Mouse (Mus musculus): ENCODE measurements around the gene Ddx39b. TPM values are rescaled to one million over a fixed set of nuclear protein-coding genes. Genes with fewer than 3 reads are reported as not detected.
A peak's percentile ranks its signal among the peaks of the same experiment; 100 is the strongest.

The Ddx39b gene
- total and polyA plus RNA-seq, 3 experiments = 206 to 787 (median 581) TPM

GRCm38 (mm10) chr17:35241305-35242014, at the start of gene Ddx39b (continued):
- no peak for TF ChIP-seq ZMIZ1 (IDR thresholded peaks at IDR 0.05; ENCODE audit: low read depth, low read length)
- peak; percentile 92 for TF ChIP-seq NRF1 (IDR thresholded peaks at IDR 0.05; ENCODE audit: insufficient read depth, low read depth, low read length, poor library complexity, severe bottlenecking)
- peak; percentile 97 for TF ChIP-seq E2F4 (IDR thresholded peaks at IDR 0.05; ENCODE audit: borderline replicate concordance, low read depth, low read length)

- no peak overlapping the region for H3K4me3 ChIP-seq (ENCODE audit: control insufficient read depth in 1 of 2, insufficient read depth in 1 of 2, low read depth in 2 of 2, low read length in 2 of 2)
- no peak overlapping the region for H3K9ac ChIP-seq (ENCODE audit: control insufficient read depth, low read depth, low read length, poor library complexity, severe bottlenecking)
- no peaks in the 10 kb centered on the region for H3K9me3 ChIP-seq (replicated peaks; ENCODE audit: insufficient read depth, low read length)
- H3K36me3 ChIP-seq (ENCODE audit: control insufficient read depth in 1 of 2, insufficient read depth in 2 of 2, low read length in 2 of 2) = peaks cover 0 to 32% of the 10 kb centered on the region in 2 experiments; a peak in 2 of 4 replicates
- no peaks in the 10 kb centered on the region for H3K27me3 ChIP-seq (ENCODE audit: control insufficient read depth in 1 of 2, insufficient read depth in 2 of 2, low read length in 2 of 2)
- peak overlapping the region; percentile 58 for H3K27ac ChIP-seq (ENCODE audit: control insufficient read depth, low read depth, low read length)
- peaks cover 23 to 42% of the 10 kb centered on the region in 2 experiments for H3K4me1 ChIP-seq (ENCODE audit: control insufficient read depth in 1 of 2, insufficient read depth in 2 of 2, low read length in 2 of 2)
- no peak for TF ChIP-seq MAX (IDR thresholded peaks at IDR 0.05; ENCODE audit: low read length)
- TF ChIP-seq ETS1 (IDR thresholded peaks at IDR 0.05; ENCODE audit: low read depth, low read length) = 0 out of 2 replicates have a peak, but pooled peaks have one; percentile 33
- no peak for TF ChIP-seq POLR2AphosphoS2 (IDR thresholded peaks at IDR 0.05; ENCODE audit: low read length)
- TF ChIP-seq MEF2A (IDR thresholded peaks at IDR 0.05; ENCODE audit: extremely low read depth, insufficient replicate concordance, low read depth, low read length, poor library complexity, severe bottlenecking) = no peak
- no peak for TF ChIP-seq MAFK (IDR thresholded peaks at IDR 0.05; ENCODE audit: borderline replicate concordance, low read depth, low read length)
- no peak for TF ChIP-seq MYB (IDR thresholded peaks at IDR 0.05; ENCODE audit: low read depth, low read length)
- no peak for TF ChIP-seq CTCF (IDR thresholded peaks at IDR 0.05 in 2 of 3, conservative IDR thresholded peaks at IDR 0.05 in 1 of 3; ENCODE audit: control insufficient read depth in 1 of 3, insufficient read depth in 1 of 3, low read depth in 2 of 3, low read length in 3 of 3, poor library complexity in 1 of 3, severe bottlenecking in 1 of 3)
- peak; percentile 65 for TF ChIP-seq ZNF384 (IDR thresholded peaks at IDR 0.05; ENCODE audit: low read depth, low read length)
- peak; percentile 97 for TF ChIP-seq TBP (IDR thresholded peaks at IDR 0.05; ENCODE audit: low read depth, low read length)
- no peak for TF ChIP-seq UBTF (IDR thresholded peaks at IDR 0.05; ENCODE audit: borderline replicate concordance, insufficient read depth, low read depth, low read length)
- peaks cover 5% of the 10 kb centered on the region; the same call in 1 of the 2 replicates for H3K79me2 ChIP-seq (ENCODE audit: control insufficient read depth, insufficient read depth, low read length, poor library complexity)
- DNase-seq (ENCODE audit: low read depth, low spot score) = peak; percentile 81
These were observed 48.6 kb upstream of the Ddx39b start for GRCm38 (mm10) chr17:35192924-35193323.

- no peaks in the 10 kb centered on the region for H3K9me3 ChIP-seq (replicated peaks; ENCODE audit: insufficient read depth, low read length)
- peaks cover 5% of the 10 kb centered on the region; the same call in 1 of the 2 replicates for H3K79me2 ChIP-seq (ENCODE audit: control insufficient read depth, insufficient read depth, low read length, poor library complexity)
- peak within 1 kb of the TSS; percentile 17; the same call in 1 of the 2 replicates for H3K27ac ChIP-seq (ENCODE audit: control insufficient read depth, low read depth, low read length)
- TF ChIP-seq GATA1 (IDR thresholded peaks at IDR 0.05; ENCODE audit: low read depth, low read length) = no peak
- no peak for TF ChIP-seq TCF12 (IDR thresholded peaks at IDR 0.05; ENCODE audit: low read depth, low read length)
- no peak for TF ChIP-seq RCOR1 (IDR thresholded peaks at IDR 0.05; ENCODE audit: low read depth, low read length)
- no peak for TF ChIP-seq MAX (IDR thresholded peaks at IDR 0.05; ENCODE audit: low read length)
- no peak for TF ChIP-seq POLR2AphosphoS2 (IDR thresholded peaks at IDR 0.05; ENCODE audit: low read length)
- TF ChIP-seq MXI1 (IDR thresholded peaks at IDR 0.05; ENCODE audit: low read depth, low read length) = no peak
- no peak for TF ChIP-seq USF2 (IDR thresholded peaks at IDR 0.05; ENCODE audit: borderline replicate concordance in 1 of 2, insufficient read depth in 1 of 2, low read depth in 1 of 2, low read length in 2 of 2)
- TF ChIP-seq EP300 (IDR thresholded peaks at IDR 0.05; ENCODE audit: low read depth in 1 of 2, low read length in 2 of 2) = no peak
- TF ChIP-seq USF1 (IDR thresholded peaks at IDR 0.05; ENCODE audit: low read depth, low read length) = no peak
- no peak for TF ChIP-seq KAT2A (conservative IDR thresholded peaks at IDR 0.05; ENCODE audit: low read depth, low read length)
- TF ChIP-seq SIN3A (IDR thresholded peaks at IDR 0.05; ENCODE audit: low read length) = no peak
- no peak for DNase-seq (ENCODE audit: low read depth, low spot score)
- H3K9ac ChIP-seq (ENCODE audit: control insufficient read depth, low read depth, low read length, poor library complexity, severe bottlenecking) = peak within 1 kb of the TSS; percentile 71
- H3K27me3 ChIP-seq (ENCODE audit: control insufficient read depth in 1 of 2, insufficient read depth in 2 of 2, low read length in 2 of 2) = no peaks in the 10 kb centered on the region
- H3K4me3 ChIP-seq (ENCODE audit: control insufficient read depth in 1 of 2, insufficient read depth in 1 of 2, low read depth in 2 of 2, low read length in 2 of 2) = peak within 1 kb of the TSS; percentile 71 to 74
- peaks cover 0 to 24% of the 10 kb centered on the region in 2 experiments; a peak in 2 of 4 replicates for H3K36me3 ChIP-seq (ENCODE audit: control insufficient read depth in 1 of 2, insufficient read depth in 2 of 2, low read length in 2 of 2)
- peaks cover 19 to 31% of the 10 kb centered on the region in 2 experiments for H3K4me1 ChIP-seq (ENCODE audit: control insufficient read depth in 1 of 2, insufficient read depth in 2 of 2, low read length in 2 of 2)
These were observed 47.4 kb upstream of the Ddx39b start, which contains the start of gene Ltb for GRCm38 (mm10) chr17:35193881-35194843. TSS of gene Ltb (plus strand) at chr17:35194439.
